Mouse (Mus musculus): ENCODE measurements around the gene Cdc34. TPM values are rescaled to one million over a fixed set of nuclear protein-coding genes. Genes with fewer than 3 reads are reported as not detected.

Gene Cdc34
- 100 to 1,000 TPM; 344 to 378 TPM for total RNA-seq (2021)
- long read RNA-seq, experiment 1, transcript Cdc34-209 (5 exons, 534 nt), result minor isoform, 5 of 897 reads
- long read RNA-seq, experiment 1, transcript Cdc34-201 (5 exons, 1,266 nt), result major isoform, 207 of 897 reads
- long read RNA-seq, experiment 1, transcript Cdc34-208 (4 exons, 799 nt), result minor isoform, 7 of 897 reads
- long read RNA-seq, experiment 1, transcript Cdc34-205 (5 exons, 979 nt), result minor isoform, 27 of 897 reads
- long read RNA-seq, experiment 1, partial matches to known transcripts, result 609 of 897 reads
- long read RNA-seq, experiment 1, other reads (novel, unspliced or antisense), result 42 of 897 reads
- long read RNA-seq, experiment 2, transcript Cdc34-205 (5 exons, 979 nt), result minor isoform, 23 of 921 reads
- long read RNA-seq, experiment 2, transcript Cdc34-208 (4 exons, 799 nt), result minor isoform, 10 of 921 reads
- long read RNA-seq, experiment 2, transcript Cdc34-201 (5 exons, 1,266 nt), result major isoform, 190 of 921 reads
- long read RNA-seq, experiment 2, transcript Cdc34-209 (5 exons, 534 nt), result minor isoform, 9 of 921 reads
- long read RNA-seq, experiment 2, partial matches to known transcripts, result 652 of 921 reads
- long read RNA-seq, experiment 2, other reads (novel, unspliced or antisense), result 37 of 921 reads

DNA sequence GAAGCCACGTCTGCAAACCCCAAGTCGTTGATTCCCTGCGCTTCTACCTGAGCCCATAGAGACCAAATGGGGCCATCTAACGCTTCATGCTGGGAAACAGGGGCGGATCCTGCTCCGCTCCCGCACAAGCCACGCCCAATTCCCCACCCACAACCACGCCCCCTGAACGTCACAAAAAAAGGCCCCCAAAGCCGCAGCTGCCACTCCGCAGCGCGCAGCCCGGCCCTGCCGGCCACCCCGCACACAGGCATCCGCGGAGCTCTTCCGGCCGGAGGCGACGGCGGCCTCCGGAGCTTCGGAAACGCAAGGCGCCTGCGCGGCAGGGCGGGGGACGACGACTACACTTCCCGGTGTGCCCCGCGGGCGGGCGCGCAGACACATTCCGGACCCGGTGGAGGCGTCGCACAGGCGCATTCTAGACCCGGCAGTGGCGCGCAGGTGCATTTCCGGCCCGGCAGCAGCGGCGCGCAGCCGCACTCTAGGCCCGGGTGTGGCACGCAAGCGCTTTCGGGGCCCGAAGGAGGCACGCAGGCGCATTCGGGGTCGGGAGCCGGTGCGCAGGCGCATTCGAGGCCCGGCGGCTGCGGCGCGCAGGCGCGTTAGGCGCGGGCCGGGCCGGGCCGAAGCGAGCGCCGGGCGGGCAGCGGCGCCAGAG, at the start of gene Cdc34:
TSS of gene Cdc34 (plus strand) at position 605 of the 655 bp plus-strand sequence.
- intact Hi-C loops (cut with DNase I), result no loop called here
- peak; percentile 99 for DNase-seq

DNA sequence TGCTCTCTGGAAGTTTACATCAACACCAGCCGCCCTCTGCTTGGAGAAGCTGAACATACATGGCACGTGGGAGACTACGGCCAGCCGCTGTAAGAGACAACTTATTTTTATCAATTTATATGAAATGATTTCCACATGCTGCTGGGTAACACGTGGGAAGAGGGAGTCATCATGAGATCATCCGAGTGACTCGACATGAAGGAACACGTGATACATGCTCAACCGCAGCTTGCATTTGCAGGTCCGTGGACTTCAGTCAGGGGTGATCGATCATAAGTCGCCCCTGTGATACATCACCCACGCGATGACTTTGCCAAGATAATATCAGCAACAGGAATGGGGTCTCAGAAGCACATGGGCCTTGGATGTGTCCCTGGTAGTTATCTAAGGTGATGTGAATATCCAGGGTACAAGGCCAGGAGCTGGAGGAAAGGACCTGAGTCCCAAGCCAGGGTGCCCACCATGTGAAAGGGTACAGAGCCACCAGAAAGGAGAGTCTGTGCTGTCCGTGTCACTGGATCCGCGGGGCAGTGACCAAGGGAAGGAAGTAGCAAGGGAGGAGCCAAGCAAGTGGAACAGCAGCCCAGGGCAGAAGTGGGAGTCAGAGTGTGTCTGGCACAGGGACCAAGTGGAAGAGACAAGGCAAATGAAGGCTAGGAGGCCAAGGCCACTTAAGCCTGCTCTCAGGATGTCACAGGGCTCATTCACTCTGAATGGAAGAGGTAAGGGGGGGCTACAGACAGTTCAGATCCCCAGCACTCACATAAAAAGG, 48.8 kb upstream of the Cdc34 start:
- intact Hi-C loops (cut with DNase I), result no loop called here
- no peak for DNase-seq

DNA sequence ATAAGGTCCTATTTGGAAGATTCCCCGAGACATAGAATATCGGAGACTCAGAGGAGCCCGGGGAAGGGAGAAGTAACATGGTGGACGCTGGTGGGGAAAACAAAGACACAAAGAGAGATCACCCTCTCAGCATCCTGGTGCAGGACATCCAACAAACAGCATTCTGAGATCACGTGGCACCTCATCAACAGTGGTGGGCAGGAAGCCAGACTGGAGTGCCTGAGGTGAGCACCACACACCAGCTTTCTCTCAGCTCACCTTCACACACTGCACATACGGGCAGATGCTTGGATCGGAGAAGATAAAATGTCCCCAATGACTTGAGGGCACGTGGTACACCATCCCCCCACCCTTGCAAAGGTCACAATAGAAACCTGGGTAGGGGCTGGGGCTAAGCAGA, 45.7 kb upstream of the Cdc34 start:
- intact Hi-C loops (cut with DNase I), result no loop called here

DNA sequence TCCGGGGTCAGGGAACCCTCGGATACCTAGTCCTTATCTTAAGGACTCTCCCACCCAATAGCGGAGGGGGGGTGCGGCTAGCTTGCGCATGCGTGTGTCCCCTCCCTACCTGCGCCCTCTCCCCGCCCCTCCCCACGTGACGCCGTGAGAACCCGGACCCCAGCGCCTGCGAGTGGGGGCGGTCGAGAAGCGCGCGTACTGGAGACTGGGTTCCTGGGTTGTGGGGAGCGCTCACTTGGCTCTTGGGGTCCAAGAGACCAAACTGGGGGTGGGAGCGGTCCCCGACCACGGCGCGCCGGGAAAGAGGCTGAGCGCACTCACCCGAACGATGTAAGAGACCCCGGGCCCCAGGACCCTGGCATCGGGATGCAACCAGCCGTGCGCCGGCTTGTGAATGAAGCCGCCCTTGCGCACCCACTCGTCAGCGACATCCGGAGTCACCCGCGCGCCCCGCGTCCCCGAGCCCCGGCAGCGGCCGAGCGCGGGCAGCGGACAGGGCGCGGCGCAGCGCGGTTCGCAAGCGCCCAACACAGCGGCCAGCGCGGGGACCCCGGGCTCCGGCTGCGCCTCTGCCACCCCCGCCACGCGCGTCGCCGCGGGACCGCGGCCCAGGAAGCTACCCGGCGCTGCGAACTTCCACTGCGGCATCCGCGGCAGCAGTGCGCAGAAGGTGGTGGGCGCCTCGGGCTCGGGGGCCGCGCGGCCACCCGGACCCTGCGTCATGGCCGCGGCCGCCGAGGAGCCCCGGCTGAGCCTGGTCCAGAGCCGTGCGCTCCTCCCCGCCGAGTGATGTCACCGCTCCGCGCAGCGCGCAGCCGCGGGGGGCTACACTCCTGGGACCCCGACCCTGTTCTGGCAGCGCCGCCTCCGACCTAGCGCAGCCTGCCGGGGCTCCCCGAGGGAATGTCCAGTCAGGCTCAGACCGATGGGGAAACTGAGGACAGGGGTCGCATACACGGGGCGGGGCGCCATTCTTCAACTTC, 44.6 kb upstream of the Cdc34 start, which contains the start of gene Shc2:
TSS of gene Shc2 (minus strand) at position 791 of the 983 bp plus-strand sequence.
- DNase-seq, result peak in 1 of 2 experiments; percentile 32
- intact Hi-C loops (cut with DNase I), result no loop called here

More for the DNA sequence above, 45.7 kb upstream of the Cdc34 start:
- no peak for DNase-seq

DNA sequence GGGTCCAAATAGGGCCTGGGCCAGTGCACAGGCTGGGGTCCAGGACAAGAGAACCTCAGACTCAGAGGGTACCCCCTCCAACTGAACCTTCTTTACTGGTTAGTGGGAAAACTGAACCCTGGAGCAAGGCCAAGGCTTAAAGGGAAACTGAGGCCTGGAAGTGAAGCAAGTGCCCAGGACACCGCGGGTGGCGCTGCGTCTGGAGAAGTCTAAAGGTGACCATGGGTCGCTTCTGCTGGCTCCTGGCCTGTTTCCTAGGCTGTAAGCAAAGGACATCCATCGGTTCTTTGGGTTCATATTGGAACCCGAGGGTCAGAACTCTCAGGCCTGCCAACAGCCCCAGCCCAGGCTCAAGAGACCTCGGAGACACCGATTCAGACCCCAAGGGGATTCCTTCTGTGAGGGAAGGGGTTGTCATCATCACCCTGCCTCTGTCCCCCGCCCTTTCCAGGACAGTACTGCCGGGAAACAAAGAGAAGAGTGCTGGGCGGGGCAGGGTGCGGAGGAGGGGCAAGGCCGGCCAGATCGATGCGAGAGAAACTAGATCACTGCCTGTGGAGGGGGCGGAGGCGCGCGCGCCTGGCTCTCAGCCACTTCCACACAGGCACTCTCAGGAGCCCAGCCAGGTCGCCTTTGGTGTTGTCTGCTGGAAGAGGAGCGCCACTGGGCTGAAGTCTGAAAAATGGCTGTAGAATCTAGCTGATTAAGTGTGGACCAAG, 43.4 kb upstream of the Cdc34 start:
- intact Hi-C loops (cut with DNase I), result no loop called here
- peak; percentile 48 to 67 for DNase-seq

DNA sequence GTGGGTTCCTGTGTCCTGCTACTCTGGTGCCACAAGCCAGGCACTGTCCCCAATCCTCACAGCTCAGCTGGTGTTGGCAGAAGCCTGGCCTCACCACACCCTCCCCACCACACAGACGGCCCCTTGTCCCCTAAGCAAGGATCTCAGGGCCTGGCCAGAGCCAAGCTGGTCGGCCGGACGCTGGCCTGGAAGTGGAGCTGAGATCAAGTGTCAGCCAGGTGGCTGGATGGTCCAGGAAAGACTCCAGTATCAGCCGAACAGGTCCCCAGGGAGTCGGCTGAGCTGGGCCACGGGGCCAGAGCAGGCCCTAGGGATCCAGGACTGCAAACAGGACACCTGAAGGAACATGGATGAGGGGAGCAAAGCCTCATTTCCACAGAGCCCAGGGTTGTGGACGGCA, 36.3 kb upstream of the Cdc34 start, which contains the start of gene Odf3l2:
TSS of gene Odf3l2 (minus strand) at position 28 of the 400 bp plus-strand sequence.
- intact Hi-C loops (cut with DNase I), result no loop called here
- peak; percentile 53 to 72 for DNase-seq

DNA sequence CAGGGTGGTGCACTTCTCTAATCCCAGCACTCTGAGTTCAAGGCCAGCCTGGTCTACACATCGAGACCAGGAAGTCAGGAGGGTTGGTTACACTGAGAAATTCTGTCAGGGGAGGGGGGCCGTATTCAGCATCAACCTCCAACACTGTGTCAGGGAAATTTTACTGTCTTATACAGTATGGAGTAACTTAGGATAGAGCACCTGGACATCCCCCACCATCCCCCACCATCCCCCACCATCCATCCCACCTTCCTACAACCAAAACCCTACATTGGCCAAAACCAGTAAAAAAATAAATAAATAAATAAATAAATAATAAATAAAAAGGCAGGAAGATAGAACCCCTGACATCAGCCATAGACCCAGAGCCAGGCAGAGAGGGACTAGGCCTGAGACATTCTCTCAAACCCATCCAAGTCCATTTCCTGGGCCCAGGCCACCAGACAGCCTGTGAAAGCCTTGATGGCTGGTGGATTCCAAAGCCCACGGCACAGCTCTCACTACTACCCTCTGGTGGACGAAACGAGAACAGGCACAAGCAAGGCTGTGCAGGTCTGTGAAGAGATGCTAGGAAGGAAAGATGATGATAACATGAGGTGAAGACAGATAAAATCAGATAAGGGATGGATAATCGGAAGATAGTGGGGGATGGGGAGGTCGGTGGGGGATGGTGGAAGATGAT, 32.8 kb upstream of the Cdc34 start:
- intact Hi-C loops (cut with DNase I), result loop anchor here (2.0 kb wide), 1 partner anchor 50 kb away; no protein-coding TSS in a partner anchor
- DNase-seq, result peak; percentile 51 to 77

DNA sequence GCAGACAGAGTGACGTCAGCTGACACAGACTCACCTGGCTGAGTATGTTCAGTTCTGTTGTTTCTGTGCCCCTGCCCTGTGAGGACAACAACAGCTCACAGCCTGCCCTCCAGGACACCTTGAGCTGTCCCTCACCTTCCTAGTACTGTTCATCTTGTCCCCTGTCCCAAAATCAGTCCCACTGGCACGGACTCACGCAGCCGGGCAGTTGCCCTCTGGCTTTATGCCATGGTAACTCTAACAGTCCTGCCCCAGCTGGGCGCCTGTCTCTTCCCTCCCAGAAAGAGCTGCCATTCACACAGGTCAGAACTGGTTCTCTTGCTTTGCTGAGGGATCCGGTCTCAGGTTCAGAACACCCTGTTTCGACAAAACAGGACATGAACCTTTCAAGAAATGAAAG, 29.2 kb upstream of the Cdc34 start:
- peak; percentile 34 to 45 for DNase-seq
- intact Hi-C loops (cut with DNase I), result no loop called here

DNA sequence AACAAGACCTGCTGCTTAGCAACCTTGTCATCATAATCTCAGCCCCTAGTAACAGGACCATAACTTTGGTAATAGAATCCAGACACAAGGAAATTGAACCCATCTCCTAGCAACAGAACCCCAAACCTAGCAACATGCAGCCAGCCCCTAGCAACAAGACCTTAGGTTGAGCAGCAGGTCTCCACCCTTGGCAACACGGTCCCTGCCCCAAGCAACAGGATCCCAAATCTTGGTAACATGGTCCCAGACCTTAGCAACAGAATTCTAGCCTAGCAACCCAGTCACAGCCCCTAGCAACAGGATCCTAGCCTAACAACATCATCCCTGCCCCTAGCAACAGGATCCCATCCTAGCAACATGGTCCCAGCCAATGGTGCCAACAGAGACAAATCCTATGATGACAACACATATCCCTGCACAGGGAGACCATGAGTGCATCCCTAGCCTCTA, 27.0 kb upstream of the Cdc34 start:
- intact Hi-C loops (cut with DNase I), result no loop called here
- no peak for DNase-seq

DNA sequence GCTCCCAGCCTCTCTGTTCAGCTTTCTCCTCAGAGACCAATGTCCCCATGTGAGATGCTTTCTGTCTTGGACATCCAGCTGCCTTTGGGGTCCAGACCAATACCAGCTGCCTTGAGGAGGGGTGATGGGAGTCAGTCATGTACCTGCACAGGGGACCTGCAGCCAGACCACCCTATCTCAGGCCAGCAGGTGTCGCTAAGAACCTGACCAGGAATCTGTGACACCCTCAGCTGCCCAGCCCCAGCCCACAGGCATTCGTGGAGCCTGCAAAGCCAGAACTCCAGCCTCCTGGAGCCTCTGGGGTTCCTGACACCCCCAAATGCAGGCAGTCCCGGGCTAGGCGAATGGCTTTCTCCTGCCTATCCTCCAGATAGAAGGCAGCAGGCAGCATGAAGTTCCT, 23.2 kb upstream of the Cdc34 start:
- DNase-seq, result no peak
- intact Hi-C loops (cut with DNase I), result no loop called here

DNA sequence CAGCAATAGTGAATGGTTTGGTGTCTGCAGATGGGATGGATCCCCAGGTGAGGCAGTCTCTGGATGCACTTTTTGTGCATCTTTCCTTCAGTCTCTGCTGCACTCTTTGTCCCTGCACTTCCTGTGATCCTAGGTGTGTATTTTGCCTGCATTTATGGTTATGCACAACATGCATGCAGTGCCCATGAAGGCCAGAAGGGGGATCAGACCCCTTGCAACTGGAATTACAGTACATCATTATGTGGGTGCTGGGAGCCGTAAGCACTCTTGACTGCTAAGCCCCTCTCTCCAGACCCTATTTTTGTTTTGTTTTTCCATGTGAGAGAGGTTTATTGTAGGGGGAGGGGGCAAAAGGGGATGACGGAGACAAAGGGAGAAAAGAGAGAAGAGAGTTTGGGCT, 21.7 kb upstream of the Cdc34 start:
- intact Hi-C loops (cut with DNase I), result no loop called here
- no peak for DNase-seq

DNA sequence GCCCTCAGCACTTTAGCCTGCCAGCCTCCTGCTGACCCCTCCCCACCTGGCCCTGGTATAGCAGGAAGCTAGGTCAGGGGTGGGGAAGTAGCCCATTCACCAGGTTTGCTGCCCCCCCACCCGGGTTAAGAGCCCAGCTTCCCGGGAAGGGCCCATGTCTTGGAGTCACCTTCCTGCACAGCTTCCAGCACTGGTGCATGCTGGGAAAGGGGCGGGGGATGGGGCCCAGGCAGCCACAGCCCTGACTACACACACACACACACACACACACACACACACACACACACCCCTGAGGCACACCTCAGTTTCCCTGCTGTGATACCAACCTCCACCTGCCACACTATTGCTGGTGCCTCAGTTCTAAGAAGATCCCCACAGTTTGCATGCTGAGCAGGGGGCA, 20.1 kb upstream of the Cdc34 start:
- DNase-seq, result no peak
- intact Hi-C loops (cut with DNase I), result no loop called here

DNA sequence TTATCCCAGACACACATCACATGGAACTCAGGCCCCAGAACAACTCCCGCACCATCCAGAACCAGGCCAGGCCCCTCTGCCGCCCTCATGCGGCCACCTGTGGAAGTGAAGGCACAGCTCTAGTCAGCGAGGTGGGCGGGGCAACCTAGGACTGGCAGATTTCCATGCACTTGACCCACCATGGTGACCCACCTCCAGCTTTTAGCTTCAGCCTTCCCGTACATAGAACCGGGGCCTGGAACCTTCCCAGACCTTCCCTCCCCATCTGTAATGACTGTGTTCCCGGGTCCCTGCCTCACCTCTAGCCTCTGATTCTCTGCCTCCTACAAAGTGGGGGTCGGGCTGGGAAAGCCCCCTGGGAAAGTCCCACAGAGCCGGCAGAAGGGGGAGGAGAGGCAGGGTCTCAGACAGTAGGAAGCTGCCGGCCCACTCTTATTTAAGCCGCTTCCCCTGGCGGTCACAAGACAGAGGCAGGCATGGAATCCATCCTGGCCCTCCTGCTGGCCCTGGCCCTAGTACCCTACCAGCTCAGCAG, 17.8 kb upstream of the Cdc34 start, which contains the start of gene Madcam1:
TSS of gene Madcam1 (plus strand) at position 429 of the 535 bp plus-strand sequence.
- intact Hi-C loops (cut with DNase I), result no loop called here
- peak in 1 of 2 experiments; percentile 56 for DNase-seq

DNA sequence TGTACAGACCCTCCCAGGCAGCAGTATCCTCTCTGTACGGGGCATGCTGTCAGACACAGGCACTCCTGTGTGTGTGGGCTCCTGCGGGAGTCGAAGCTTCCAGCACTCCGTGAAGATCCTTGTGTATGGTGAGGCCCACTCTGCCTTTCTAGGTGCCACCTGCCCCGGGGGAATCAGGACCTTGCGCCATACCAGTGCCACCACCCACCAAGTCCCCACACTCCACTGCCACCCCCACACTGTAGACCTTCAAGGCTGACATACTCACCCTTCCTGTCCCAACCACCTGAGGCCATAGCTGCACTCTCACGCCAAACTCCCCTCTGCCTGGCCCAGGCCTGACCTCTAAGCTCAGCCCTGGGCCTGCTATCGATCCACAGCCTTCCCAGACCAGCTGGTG, 16.9 kb upstream of the Cdc34 start:
- no peak for DNase-seq
- intact Hi-C loops (cut with DNase I), result no loop called here

DNA sequence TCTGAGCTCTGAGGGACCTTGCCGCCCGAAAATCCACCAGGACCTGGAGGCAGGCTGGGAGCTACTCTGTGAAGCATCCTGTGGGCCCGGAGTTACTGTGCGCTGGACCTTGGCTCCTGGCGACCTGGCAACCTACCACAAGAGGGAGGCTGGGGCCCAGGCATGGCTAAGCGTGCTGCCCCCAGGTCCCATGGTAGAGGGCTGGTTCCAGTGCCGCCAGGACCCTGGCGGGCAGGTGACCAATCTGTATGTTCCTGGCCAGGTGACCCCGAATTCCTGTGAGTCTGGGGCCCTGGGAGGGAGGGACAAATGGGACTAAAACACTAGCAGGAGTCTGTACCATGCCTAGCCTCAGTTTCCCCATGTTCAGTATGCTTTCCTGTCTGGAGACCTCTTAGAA, 15.5 kb upstream of the Cdc34 start:
- no peak for DNase-seq
- intact Hi-C loops (cut with DNase I), result loop anchor here (1.0 kb wide), 1 partner anchor 75 kb away; no protein-coding TSS in a partner anchor

DNA sequence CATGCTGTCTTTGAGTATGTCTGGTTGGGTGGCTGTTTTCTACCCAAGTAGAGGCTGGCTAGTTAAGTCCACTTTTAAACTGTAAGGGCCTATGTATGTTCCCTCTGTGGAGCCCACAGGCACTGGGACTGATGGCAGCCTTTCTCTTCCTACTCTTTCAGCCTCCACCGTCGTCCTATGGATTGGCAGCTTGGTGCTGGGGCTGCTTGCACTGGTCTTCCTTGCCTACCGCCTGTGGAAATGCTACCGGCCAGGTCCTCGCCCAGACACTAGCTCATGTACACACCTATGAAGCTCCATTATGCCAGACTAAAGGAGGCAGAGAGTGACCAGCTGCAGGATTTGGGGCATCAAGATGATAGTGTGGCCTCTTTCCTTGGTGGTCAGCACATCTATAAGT, 13.9 kb upstream of the Cdc34 start:
- intact Hi-C loops (cut with DNase I), result loop anchor here (1.0 kb wide), 1 partner anchor 73 kb away; no protein-coding TSS in a partner anchor

More for the DNA sequence above, 13.9 kb upstream of the Cdc34 start:
- DNase-seq, result no peak
